Mouse (Mus musculus) kidney, adult 2 months (tissue): ENCODE data around the gene Gm6034. TPM values are rescaled to one million over a fixed set of nuclear protein-coding genes. Genes with fewer than 3 reads are reported as not detected.
"Not testable (repeated sequence)": the region's sequence is repeated elsewhere in the genome, so short reads cannot be mapped to it uniquely, and the experiment has no call there.

Experiments
- DNase-seq: peaks from one replicate; pipeline ENCODE4 v3.0.0; 2021
- H3K27ac ChIP-seq: fragments of 200-500 bp; 2 replicates; pipeline ENCODE4 v1.5.1; 2012; ENCODE audit warnings: low read depth, low read length, control low read depth, inconsistent platforms; ENCODE audit not compliant: insufficient read depth
- H3K27me3 ChIP-seq: fragments of 200-500 bp; replicated peaks from 2 replicates; pipeline ENCODE4 v1.6.1; 2012; ENCODE audit warnings: mild to moderate bottlenecking, moderate library complexity, low read length, inconsistent platforms; ENCODE audit not compliant: control insufficient read depth, insufficient read depth
- H3K36me3 ChIP-seq: fragments of 200-500 bp; 2 replicates; pipeline ENCODE4 v1.6.1; 2012; ENCODE audit warnings: mild to moderate bottlenecking, moderate library complexity, low read length, inconsistent platforms; ENCODE audit not compliant: control insufficient read depth, insufficient read depth
- H3K4me1 ChIP-seq: fragments of 200-500 bp; 2 replicates; pipeline ENCODE4 v1.6.1; 2011; ENCODE audit warnings: low read length; ENCODE audit not compliant: control insufficient read depth, insufficient read depth
- H3K4me3 ChIP-seq: fragments of 200-500 bp; 2 replicates; pipeline ENCODE4 v1.5.1; 2011; ENCODE audit warnings: mild to moderate bottlenecking, low read depth, low read length, control low read depth; ENCODE audit not compliant: insufficient read depth
- CTCF ChIP-seq: fragments of 200-500 bp; conservative IDR thresholded peaks from 2 replicates; pipeline ENCODE4 v1.5.1; 2011; ENCODE audit warnings: low read depth, mild to moderate bottlenecking, control low read depth, low read length, moderate library complexity, mixed read lengths; ENCODE audit not compliant: insufficient read depth, insufficient read length
- POLR2A ChIP-seq: fragments of 200-500 bp; IDR thresholded peaks from one replicate; pipeline ENCODE4 v1.6.1; 2011; ENCODE audit warnings: low read depth, low read length, control low read depth
- WGBS: fragments of 180-500 bp; shearing (Covaris S2); methylation state at CpG from one replicate; pipeline ENCODE4 v1.1.7; 2018; 5-methylcytosine and 5-hydroxymethylcytosine counted together
- polyA plus RNA-seq: library from polyadenylated mRNA; depleted of rRNA; stranded (reverse); fragments of >200 nt; gene quantifications from 2 replicates; pipeline ENCODE4 v1.2.3, GENCODE M21; 2012

The Gm6034 gene
- polyA plus RNA-seq, 1 experiment = not detected

GRCm38 (mm10) chr17:35998545-35999305 is 44.0 kb upstream of the Gm6034 start:
- TF ChIP-seq CTCF (no peak), POLR2A (no peak)
- DNase-seq = no peak
- Histone ChIP-seq H3K27me3 (no peaks in the 10 kb centered on the region), H3K4me1 (no peaks in the 10 kb centered on the region; the same call in 1 of the 2 replicates), H3K36me3 (no peaks in the 10 kb centered on the region), H3K4me3 (no peak overlapping the region), H3K27ac (no peak overlapping the region)
- 72% methylated on average over 6 of the region's 6 CpGs for WGBS

DNA sequence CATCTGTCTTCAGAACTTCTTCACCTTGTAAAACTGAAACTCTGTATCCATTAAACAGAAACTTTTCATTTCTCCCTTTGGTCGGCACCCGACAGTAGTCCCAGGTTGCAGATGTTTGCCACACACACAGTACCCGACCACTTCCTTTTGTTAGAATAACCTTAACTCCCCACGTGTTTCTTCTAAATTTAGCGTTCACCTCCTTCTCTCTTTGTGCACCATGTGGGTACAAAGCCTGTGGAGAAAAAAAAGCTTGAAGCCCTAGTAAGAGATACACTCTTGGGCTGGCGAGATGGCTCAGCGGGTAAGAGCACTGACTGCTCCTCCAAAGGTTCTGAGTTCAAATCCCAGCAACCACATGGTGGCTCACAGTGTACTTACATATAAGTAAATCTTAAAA is 43.4 kb upstream of the Gm6034 start:
- no peaks in the 10 kb centered on the region for H3K36me3 ChIP-seq
- DNase-seq = no peak
- no peak overlapping the region for H3K4me3 ChIP-seq
- no peaks in the 10 kb centered on the region; the same call in 1 of the 2 replicates for H3K4me1 ChIP-seq
- H3K27me3 ChIP-seq = no peaks in the 10 kb centered on the region
- TF ChIP-seq POLR2A (no peak), CTCF (no peak)
- 71% methylated on average over 7 of the region's 7 CpGs for WGBS
- H3K27ac ChIP-seq = no peak overlapping the region

- Histone ChIP-seq H3K36me3 (no peaks in the 10 kb centered on the region), H3K4me1 (no peaks in the 10 kb centered on the region; the same call in 1 of the 2 replicates), H3K27me3 (no peaks in the 10 kb centered on the region), H3K4me3 (no peak overlapping the region), H3K27ac (0 out of 2 replicates have a peak overlapping the region, but pooled peaks have one; percentile 26)
- no peak for DNase-seq
- TF ChIP-seq CTCF (no peak), POLR2A (no peak)
- 60% methylated on average over 4 of the region's 4 CpGs for WGBS
Measured at GRCm38 (mm10) chr17:36000349-36000748, 42.4 kb upstream of the Gm6034 start.

GRCm38 (mm10) chr17:36001121-36001897 is 41.5 kb upstream of the Gm6034 start:
- DNase-seq = no peak
- Histone ChIP-seq H3K36me3 (no peaks in the 10 kb centered on the region), H3K27me3 (no peaks in the 10 kb centered on the region), H3K4me1 (no peaks in the 10 kb centered on the region; the same call in 1 of the 2 replicates), H3K27ac (0 out of 2 replicates have a peak overlapping the region, but pooled peaks have one; percentile 39), H3K4me3 (no peak overlapping the region)
- no peak for TF ChIP-seq POLR2A
- TF ChIP-seq CTCF = no peak
- 84% methylated on average over 12 of the region's 12 CpGs for WGBS

GRCm38 (mm10) chr17:36001966-36002365 is 40.8 kb upstream of the Gm6034 start:
- WGBS = over 99% methylated on average over 6 of the region's 6 CpGs
- H3K4me3 ChIP-seq = no peak overlapping the region
- no peak overlapping the region for H3K27ac ChIP-seq
- H3K36me3 ChIP-seq = no peaks in the 10 kb centered on the region
- TF ChIP-seq POLR2A (no peak), CTCF (no peak)
- no peak for DNase-seq
- H3K27me3 ChIP-seq = no peaks in the 10 kb centered on the region
- no peaks in the 10 kb centered on the region; the same call in 1 of the 2 replicates for H3K4me1 ChIP-seq

GRCm38 (mm10) chr17:36003331-36003730 is 39.4 kb upstream of the Gm6034 start:
- H3K27ac ChIP-seq = no peak overlapping the region
- H3K4me3 ChIP-seq = no peak overlapping the region
- H3K4me1 ChIP-seq = no peaks in the 10 kb centered on the region; the same call in 1 of the 2 replicates
- WGBS = 83% methylated on average over 7 of the region's 7 CpGs
- H3K36me3 ChIP-seq = no peaks in the 10 kb centered on the region
- no peak for TF ChIP-seq POLR2A
- no peak for DNase-seq
- H3K27me3 ChIP-seq = no peaks in the 10 kb centered on the region

- not testable (repeated sequence) for H3K27me3 ChIP-seq, H3K27ac ChIP-seq, H3K4me3 ChIP-seq, H3K36me3 ChIP-seq, H3K4me1 ChIP-seq
- DNase-seq = peak; percentile 63
- WGBS = 81% methylated on average over 7 of the region's 7 CpGs
Measured at GRCm38 (mm10) chr17:36004409-36004808, 38.4 kb upstream of the Gm6034 start.
